ENCODE assay signal across 8 mouse cellular contexts in the genomic region with DNA sequence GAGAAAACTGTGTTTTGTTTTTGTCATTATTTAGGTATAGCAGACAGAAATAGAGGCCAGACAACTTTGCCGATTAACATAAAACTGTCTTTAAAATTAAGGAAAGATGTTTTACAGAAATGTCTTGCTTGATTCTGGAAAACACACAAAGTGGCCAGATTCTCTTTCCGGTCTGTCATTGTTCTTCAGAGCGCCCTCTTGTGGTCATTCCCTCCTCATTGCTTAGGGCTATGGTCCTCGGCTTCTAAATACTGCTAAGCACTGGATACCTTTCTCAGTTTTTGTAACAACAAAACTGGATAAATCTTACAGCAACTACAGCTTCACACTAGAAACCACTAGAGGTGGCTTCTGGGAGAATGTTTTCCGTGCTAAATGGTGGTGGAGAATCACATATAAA.
A peak's percentile ranks its signal among the peaks of the same experiment; 100 is the strongest.
DNase-seq lines count a peak whose midpoint lies in the region; ATAC-seq and TF ChIP-seq lines count a peak whose summit lies in the region.

No protein-coding gene starts in this region.

- H3K4me3 ChIP-seq in stomach, postnatal 0 days (ENCODE audit: low read depth, low read length), result no peak overlapping the region

- H3K9me3 ChIP-seq in stomach, postnatal 0 days (ENCODE audit: control insufficient read depth, low read length), result no peaks in the 10 kb centered on the region

- peak; percentile 35 for DNase-seq in CD4-positive, CD25-positive, alpha-beta regulatory T cell, adult 2 months (ENCODE audit: low read depth, low spot score)
- peak; percentile 7 for DNase-seq in ovary, postnatal 36 days (ENCODE audit: low spot score)
- no peak for DNase-seq in ovary, postnatal 10 days (ENCODE audit: low spot score)
- peak; percentile 32 for DNase-seq in embryo, embryonic 11.5 days (ENCODE audit: low read depth, low spot score)
- DNase-seq in kidney, postnatal 4 days, result peak; percentile 60 to 71
- DNase-seq in lung, postnatal 25 days (ENCODE audit: low spot score), result peak; percentile 29
- DNase-seq in stomach, postnatal 0 days (ENCODE audit: low spot score), result peak; percentile 14

- H3K36me3 ChIP-seq in stomach, postnatal 0 days (ENCODE audit: control insufficient read depth, insufficient read depth, low read length), result no peaks in the 10 kb centered on the region

- H3K27me3 ChIP-seq in stomach, postnatal 0 days (ENCODE audit: control insufficient read depth, insufficient read depth, low read length), result no peaks in the 10 kb centered on the region

- H3K9ac ChIP-seq in stomach, postnatal 0 days (ENCODE audit: low read length), result no peak overlapping the region

- 44% methylated on average over 5 of the region's 5 CpGs for WGBS in stomach, postnatal 0 days

- H3K27ac ChIP-seq in stomach, postnatal 0 days (replicated peaks), result no peak overlapping the region

- TF ChIP-seq CTCF in stomach, postnatal 0 days (IDR thresholded peaks at IDR 0.05; ENCODE audit: low read depth), result peak; percentile 69

- H3K4me2 ChIP-seq in stomach, postnatal 0 days (replicated peaks; ENCODE audit: low read depth), result no peak overlapping the region

- no peaks in the 10 kb centered on the region for H3K4me1 ChIP-seq in stomach, postnatal 0 days (replicated peaks; ENCODE audit: control insufficient read depth, insufficient read depth)

- no peak for TF ChIP-seq EP300 in stomach, postnatal 0 days (optimal IDR thresholded peaks at IDR 0.05)

- no peak for ATAC-seq in CD4-positive, CD25-positive, alpha-beta regulatory T cell, adult 4 months
- no peak for ATAC-seq in stomach, postnatal 0 days (ENCODE audit: low FRiP score, low TSS enrichment)
